Mouse (Mus musculus) kidney, postnatal 25 days (tissue): Measurements from ENCODE around the gene Eed.
"Not testable (repeated sequence)": the region's sequence is repeated elsewhere in the genome, so short reads cannot be mapped to it uniquely, and the experiment has no call there.

Source experiments
- DNase-seq, 2 experiments: peaks; one replicate each; pipeline ENCODE4 v3.0.0; 2021; ENCODE audit warnings: mixed read lengths in 2 of 2

Gene Eed

GRCm38 (mm10) chr7:89980485-89981422, at the start of gene Eed:
TSS of gene Eed (minus strand) at chr7:89980983.
- DNase-seq = peak; percentile 96 to 97

DNA sequence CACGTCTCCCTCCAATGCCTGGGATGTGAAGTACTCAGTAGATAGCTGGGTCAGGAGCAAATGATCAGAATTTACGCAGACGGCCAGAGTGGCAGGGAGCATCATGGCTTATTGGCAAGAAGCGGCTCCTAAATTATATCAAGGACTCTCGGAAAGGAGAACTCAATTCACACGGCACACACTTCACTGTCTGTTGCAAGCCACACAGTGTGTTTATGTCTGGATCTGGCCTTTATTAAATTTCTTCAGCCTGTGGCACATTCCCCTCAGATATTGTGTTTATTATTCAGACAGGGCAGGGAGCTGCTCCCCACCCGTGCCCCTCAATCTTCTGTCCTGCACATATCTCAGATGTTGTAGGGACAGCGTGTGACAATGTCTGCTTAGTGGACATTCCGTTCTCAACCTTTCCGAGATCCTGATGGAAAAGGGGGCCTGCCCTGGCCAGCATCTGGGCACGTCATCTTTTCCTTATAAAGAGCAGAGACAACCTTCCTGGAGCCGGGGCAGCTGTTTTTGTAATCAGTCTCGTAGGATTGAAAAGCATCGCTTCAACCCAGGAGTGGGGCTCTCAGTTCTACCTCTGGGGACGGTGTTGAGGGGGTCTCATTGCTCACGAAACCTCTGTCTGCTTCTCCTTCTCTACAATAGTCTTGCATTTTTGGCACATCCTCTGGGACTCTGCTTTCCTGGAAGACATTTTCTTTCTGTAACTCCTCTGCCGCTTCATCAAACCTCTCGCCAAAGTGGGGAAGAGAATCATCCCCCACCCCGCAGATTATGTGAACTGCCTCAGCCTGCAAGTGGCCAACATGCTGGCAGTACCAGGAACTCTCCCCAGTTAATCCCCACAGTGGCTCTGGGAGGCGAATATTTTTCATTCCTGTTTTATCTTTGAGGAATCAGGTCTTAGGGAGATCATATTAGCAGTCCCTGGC, 49.0 kb upstream of the Eed start:
- DNase-seq = peak; percentile 47 to 76

DNA sequence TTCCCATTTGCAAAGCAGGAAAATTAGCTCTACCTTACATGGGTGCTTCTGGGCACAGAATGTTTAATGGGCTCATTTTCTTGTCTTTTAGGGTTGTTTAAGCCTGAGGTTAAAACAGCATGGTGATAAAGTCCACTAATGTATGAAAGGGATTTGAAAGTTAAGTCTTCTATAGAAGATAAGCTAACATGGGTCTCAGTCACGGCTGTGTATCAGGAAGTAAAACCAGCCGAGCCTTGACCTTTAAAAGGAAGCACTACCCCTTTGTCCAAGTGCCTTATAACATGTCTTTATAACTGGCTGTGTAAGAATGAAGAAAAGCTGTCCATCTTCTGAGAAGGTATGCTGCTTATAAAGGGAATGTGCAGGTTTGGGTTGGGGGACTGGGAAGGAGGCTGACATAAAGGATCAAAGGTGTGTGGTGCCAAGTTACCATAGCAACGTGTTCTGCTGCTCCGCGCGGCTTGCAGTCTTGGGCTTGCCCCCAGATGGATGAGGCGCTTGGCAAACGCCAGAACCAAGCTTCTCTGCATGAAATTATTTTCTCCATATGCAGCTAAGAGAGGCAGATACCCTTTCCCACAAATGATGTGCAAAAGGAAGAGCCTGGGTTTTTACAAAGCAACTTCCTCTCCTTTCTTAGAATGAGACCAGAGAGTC, 48.2 kb upstream of the Eed start:
- no peak for DNase-seq

DNA sequence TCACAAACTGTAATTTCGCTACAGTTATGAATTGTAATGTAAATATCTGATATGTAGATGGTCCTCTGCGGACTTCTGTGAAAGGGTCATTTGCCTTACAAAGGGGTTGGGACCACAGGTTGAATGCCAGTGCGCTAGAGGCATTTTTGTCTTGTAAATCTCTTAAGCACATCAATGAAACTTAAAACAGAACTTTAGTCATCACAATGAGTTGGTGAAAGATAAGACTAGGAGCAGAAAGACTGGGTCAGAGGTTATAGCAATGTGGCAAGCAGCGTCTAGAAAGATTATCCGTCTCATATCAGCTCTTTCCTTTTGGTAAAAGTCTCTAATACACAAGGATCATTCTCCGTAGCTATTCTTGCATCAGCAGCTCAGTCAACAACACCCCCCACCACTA, 44.2 kb upstream of the Eed start:
- DNase-seq = no peak

- peak; percentile 39 to 72 for DNase-seq
Observed at GRCm38 (mm10) chr7:90022974-90023707, 42.4 kb upstream of the Eed start.

DNA sequence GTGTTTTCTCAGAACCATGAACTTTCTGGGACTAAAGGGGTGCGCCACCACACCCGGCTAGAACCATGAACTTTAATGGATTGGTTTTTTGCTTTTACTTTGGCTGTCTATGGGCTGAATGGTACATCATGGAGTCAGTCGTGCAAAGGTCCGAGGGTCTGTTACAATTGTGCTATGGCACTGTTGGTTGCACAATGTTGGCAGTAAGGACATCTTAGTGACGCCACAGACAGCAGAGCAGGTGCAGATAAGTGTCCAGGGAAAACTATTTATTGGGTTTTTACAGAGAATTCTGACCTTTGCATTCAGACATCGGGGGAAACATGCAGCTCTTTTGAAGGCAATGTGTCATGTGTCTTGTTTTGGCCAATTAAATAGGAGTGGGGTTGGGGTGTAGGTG, 39.5 kb upstream of the Eed start:
- DNase-seq = no peak

GRCm38 (mm10) chr7:90019570-90019969, 38.8 kb upstream of the Eed start:
- DNase-seq = no peak

DNA sequence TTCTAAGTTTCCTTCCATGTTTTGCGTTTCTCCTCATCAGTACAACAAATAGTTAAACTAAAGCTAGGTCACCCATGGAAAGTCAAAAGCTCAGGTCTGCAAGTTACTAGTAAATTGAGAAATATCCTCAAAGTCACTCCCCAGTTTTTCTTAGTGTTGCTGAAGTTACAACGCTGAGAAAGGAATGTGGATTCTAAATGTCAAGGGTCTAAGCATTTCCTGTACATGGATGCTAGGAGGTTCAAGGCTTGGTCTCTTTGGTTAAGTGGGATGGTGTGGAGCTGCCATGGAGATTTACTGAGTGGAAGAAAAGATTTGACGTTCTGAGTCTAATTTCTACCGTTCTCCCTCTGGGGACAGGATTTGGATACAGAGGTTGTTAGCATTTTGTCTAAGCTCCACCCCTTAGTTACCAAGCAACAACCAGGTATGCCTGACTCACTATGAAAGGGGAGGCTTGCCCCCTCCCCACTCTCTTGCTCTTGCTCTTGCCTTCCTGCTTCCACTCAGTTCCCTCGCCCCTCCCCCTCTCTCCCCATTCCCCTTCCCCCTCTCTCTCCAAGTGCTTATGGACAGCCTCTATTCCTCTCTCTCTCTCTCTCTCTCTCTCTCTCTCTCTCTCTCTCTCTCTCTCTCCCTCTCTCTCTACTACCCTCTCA, 36.3 kb upstream of the Eed start:
- DNase-seq = no peak

DNA sequence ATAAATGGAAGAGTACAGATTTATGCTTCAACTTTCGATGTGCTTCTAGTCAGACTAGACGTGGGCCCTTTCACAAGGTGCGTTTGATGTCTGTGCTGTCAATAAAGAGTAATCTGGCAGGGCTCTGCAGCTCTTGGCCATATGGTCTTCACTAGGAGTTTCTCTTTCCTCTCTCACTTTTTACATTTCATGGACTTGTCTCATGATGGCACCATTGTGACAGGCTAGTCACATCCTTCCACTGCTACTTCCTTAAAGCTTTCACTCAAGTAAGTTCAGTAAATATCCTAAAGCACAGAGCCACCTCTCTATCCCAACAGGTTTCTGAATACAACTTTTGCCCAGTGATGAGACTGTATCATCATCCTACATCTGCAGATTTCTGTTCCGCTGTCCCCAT, 35.7 kb upstream of the Eed start:
- DNase-seq = peak in 1 of 2 experiments; percentile 16

DNA sequence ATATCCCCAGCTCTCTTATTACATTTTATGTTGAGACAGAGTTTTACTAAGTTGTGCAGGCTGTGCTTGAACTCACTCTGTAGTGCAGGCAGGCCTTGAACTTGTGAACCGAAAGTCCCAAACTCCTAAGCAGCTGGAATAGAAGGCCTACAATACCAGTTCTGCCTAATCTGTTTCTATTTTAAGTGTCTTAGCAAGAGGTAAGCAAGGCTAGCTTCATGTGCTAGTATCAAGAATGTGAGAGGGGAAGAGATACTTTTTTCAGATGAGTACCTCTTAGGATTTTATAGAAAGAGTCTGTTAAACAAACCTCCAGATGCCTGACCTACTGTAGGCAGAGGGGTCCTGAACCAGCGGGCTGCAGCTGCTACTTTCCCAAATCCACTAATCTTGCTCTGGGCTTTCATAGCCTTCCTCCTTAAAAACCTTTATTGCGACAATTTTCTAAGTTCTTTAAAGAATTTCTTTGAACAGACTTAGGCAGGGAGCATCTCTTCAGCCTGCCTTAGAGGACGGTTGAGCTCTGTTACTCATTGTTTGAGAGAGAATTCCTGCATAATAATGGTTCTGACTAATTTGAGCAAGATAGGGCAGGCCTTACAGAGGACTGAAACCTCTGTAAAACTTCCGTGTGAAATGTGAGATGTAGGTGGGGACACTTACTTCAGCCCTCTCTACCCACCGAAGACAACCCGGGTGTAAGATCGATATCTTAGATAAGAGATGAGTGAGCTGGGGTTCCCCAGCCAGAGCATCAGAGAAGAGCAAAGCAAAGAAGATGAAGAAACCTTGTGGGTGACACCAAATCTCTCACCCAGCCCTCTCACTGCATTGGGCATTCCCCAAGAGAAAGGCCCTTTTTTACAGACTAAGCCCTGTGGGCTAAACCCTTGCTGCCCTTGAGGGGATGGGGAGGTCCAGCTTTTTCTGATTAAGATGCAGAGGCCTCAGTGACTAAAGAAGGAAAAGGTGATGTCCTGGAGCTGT, 26.2 kb upstream of the Eed start:
- no peak for DNase-seq

DNA sequence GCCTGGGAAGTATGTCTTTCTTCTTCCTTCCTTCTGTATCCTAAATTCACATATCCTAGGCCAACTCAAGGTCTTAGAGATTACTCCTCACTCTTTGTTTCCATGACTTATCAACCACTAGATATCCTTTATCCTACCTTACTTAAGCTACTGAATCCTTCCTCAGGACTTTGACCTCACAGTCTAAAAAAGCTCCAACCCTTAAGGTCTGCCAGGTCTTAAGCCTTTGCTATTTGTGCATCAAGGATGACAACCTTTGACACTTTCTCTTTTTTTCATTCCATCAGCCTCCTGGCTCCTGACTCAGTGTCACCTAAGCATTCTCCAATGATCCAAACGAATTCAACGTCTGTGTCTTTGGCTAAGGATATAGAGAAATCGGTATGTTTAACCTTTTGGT, 24.0 kb upstream of the Eed start:
- DNase-seq = no peak

DNA sequence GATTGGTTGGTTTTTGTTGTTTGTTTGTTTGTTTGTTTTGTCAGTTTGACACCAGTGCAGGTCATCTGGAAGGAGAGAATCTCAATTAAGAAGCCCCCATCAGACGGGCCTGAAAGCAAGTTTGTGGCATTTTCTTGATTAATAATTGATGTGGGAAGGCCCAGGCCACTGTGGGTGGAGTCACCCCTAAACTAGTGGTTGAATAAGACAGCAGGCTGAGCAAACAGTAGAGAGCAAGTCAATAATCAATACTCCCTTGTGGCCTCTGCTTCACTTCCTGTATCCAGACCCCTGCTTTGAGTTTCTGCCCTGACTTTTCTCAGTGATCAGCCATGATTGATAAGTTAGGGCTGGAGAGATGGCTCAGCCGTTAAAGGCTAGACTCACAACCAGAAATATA, 21.6 kb upstream of the Eed start:
- DNase-seq = no peak

GRCm38 (mm10) chr7:89999491-89999890, 18.7 kb upstream of the Eed start:
- DNase-seq = no peak

DNA sequence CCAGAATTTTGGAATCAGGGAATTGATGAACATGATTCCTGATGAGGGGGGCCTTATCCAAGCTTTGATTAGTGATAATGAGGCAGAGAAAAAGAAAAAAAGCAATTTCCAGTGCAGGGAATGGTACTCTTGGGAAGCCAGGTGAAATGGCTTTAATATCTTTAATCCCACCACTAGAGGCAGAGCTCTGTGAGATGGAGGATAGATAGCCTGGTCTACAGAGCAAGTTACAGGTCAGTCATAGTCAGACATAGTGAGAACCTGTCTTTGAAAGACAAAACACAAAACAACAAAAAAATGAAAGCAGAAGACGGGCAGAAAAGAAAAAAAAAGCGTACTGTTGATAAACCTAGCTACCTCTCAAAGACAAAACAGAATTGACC, 17.8 kb upstream of the Eed start:
- no peak for DNase-seq

- peak; percentile 42 to 70 for DNase-seq
Observed at GRCm38 (mm10) chr7:89998006-89998623, 17.3 kb upstream of the Eed start.

DNA sequence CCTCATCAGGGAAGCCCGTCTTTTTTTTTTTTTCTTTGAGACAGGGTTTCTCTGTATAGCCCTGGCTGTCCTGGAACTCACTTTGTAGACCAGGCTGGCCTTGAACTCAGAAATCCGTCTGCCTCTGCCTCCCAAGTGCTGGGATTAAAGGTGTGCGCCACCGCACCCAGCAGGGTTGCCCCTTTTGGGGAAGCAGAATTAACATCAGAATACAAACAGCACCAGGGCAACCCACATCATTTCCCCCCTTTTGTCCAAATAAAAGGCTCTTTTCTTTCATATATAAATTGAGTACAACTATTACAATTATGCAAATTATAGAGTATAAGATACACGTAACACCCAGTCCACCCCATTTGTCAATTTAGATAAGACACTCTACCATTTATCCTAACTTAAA, 16.7 kb upstream of the Eed start:
- not testable (repeated sequence) for DNase-seq

DNA sequence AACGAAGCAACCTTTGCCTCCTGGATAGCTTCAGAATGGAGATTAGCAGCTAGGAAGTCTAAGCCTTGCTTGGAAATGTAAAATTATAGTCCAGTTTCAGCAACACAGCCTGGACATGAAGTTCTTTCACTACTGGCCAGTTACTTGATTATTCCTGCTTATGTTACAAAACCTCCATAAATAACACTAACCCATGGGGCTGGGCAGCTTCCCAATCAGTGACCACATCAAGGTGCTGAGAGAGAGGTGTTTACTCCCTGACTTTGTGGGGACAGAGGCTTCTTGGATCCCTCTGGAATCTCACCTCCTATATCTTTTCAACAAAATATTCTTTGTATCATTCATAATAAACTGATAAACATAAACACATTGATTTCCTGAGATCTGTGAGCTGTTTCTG, 12.3 kb upstream of the Eed start:
- DNase-seq = no peak

DNA sequence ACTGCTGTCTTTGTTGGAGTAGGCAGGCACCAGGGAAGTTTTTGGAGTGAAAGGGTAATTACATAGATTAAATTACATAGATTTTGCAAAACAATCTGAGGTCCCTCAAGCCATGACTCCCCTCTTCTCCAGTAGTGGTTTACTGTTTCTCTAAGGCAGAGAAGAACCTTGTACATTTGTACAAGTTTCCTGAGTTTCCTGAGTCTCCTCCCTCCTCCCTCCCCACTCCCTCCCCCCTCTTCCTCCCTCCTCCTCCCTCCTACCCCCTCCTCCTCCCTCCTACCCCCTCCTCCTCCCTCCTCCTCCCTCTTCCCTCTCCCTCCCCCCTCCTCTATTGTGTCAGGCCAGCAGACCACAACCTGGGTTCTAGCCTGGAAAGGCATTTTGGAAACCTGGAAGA, 3.6 kb upstream of the Eed start:
- DNase-seq = no peak

DNA sequence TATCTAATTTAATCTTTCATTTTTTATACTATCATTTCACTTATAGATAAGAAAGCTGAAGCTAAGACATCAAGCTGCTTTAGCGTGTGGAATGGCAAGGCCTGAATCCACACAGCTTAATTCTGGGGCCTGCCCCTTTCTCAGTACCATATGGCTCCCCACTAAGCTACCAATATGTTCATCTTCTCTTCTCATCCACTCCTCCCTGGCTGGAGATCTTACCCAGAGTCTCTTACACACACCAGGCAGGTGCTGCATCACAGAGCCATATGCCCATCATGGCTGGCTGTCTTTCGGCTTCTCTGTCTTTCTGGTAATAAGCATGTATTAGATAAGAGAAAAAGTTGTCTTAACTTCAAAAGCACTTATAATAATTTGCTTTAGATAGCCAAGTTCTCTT, 2.7 kb upstream of the Eed start:
- no peak for DNase-seq

DNA sequence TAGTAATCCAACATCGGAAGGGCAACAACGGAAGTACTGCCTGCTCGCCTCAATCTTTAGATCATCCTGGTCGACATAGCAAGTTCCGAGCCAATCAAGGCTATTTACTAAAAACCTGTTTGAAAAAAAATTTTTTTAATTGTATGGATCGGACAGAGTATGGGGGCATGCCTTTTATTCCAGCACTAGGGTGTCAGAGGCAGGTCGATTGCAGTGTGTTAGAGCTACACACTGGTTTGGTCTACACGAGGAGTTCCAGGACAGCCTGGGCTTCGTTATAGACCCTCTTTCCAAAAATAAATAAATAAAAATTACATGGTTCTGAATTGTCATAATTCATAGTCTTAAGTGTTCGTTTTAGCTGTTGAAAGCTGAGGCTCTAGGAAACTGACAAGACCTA, 774 bp upstream of the Eed start:
- DNase-seq = no peak
